Mouse (Mus musculus): ENCODE measurements around the gene Sept6.

- TF ChIP-seq CTCF (IDR thresholded peaks at IDR 0.05; ENCODE audit: control insufficient read depth, insufficient read depth, insufficient read length) (no peak), USF1 (IDR thresholded peaks at IDR 0.05; ENCODE audit: low read depth) (no peak)
Observed at GRCm38 (mm10) chrX:36977863-36978262, 13.7 kb downstream of the Sept6 start.
